Mouse (Mus musculus): ENCODE results near the gene Gm43518. TPM values are rescaled to one million over a fixed set of nuclear protein-coding genes. Genes with fewer than 3 reads are reported as not detected.
A peak's percentile ranks its signal among the peaks of the same experiment; 100 is the strongest.

The Gm43518 gene
- polyA plus RNA-seq, 1 experiment from 2014 or later: 3.9 TPM

- no peak for ATAC-seq (ENCODE audit: insufficient number of reproducible peaks, insufficient read depth, low FRiP score, low TSS enrichment, low read depth)
- H3K9ac ChIP-seq: no peak overlapping the region
- no peaks in the 10 kb centered on the region for H3K4me1 ChIP-seq
- H3K27ac ChIP-seq: no peak overlapping the region
- no peak overlapping the region for H3K4me2 ChIP-seq
- WGBS: 95% methylated on average over 2 of the region's 2 CpGs
- H3K4me3 ChIP-seq: no peak overlapping the region
- no peaks in the 10 kb centered on the region for H3K36me3 ChIP-seq
- H3K9me3 ChIP-seq: no peaks in the 10 kb centered on the region
- no peaks in the 10 kb centered on the region for H3K27me3 ChIP-seq
These were observed 39.5 kb downstream of the Gm43518 start for GRCm38 (mm10) chr5:123966759-123967158.

GRCm38 (mm10) chr5:123968468-123968867, 41.2 kb downstream of the Gm43518 start:
- Histone ChIP-seq H3K27ac (no peak overlapping the region), H3K27me3 (peaks cover 8% of the 10 kb centered on the region), H3K36me3 (no peaks in the 10 kb centered on the region), H3K4me1 (peaks cover 4% of the 10 kb centered on the region), H3K4me3 (no peak overlapping the region), H3K4me2 (no peak overlapping the region), H3K9ac (no peak overlapping the region), H3K9me3 (no peaks in the 10 kb centered on the region)
- WGBS: 78% methylated on average over 5 of the region's 5 CpGs
- no peak for ATAC-seq (ENCODE audit: insufficient number of reproducible peaks, insufficient read depth, low FRiP score, low TSS enrichment, low read depth)

GRCm38 (mm10) chr5:123969216-123969615, 42.0 kb downstream of the Gm43518 start:
- 64% methylated on average over 8 of the region's 8 CpGs for WGBS
- H3K27me3 ChIP-seq: peaks cover 12% of the 10 kb centered on the region
- no peak for ATAC-seq (ENCODE audit: insufficient number of reproducible peaks, insufficient read depth, low FRiP score, low TSS enrichment, low read depth)

GRCm38 (mm10) chr5:123970576-123970975, 43.4 kb downstream of the Gm43518 start:
- H3K4me2 ChIP-seq: no peak overlapping the region
- no peak overlapping the region for H3K27ac ChIP-seq
- H3K36me3 ChIP-seq: no peaks in the 10 kb centered on the region
- no peak overlapping the region for H3K4me3 ChIP-seq
- WGBS: 87% methylated on average over 4 of the region's 4 CpGs
- ATAC-seq (ENCODE audit: insufficient number of reproducible peaks, insufficient read depth, low FRiP score, low TSS enrichment, low read depth): no peak
- peaks cover 21% of the 10 kb centered on the region for H3K27me3 ChIP-seq
- peaks cover 13% of the 10 kb centered on the region for H3K4me1 ChIP-seq
- no peaks in the 10 kb centered on the region for H3K9me3 ChIP-seq
- no peak overlapping the region for H3K9ac ChIP-seq

More at GRCm38 (mm10) chr5:123969216-123969615, 42.0 kb downstream of the Gm43518 start:
- H3K4me3 ChIP-seq: no peak overlapping the region
- peaks cover 5% of the 10 kb centered on the region for H3K4me1 ChIP-seq
- no peaks in the 10 kb centered on the region for H3K9me3 ChIP-seq
- H3K9ac ChIP-seq: no peak overlapping the region
- no peak overlapping the region for H3K27ac ChIP-seq
- no peaks in the 10 kb centered on the region for H3K36me3 ChIP-seq
- no peak overlapping the region for H3K4me2 ChIP-seq

- Histone ChIP-seq H3K27me3 (peaks cover 25% of the 10 kb centered on the region), H3K9me3 (no peaks in the 10 kb centered on the region), H3K36me3 (no peaks in the 10 kb centered on the region), H3K9ac (no peak overlapping the region), H3K4me3 (no peak overlapping the region), H3K27ac (no peak overlapping the region), H3K4me2 (no peak overlapping the region), H3K4me1 (peaks cover 25% of the 10 kb centered on the region)
- 73% methylated on average over 6 of the region's 6 CpGs for WGBS
- no peak for ATAC-seq (ENCODE audit: insufficient number of reproducible peaks, insufficient read depth, low FRiP score, low TSS enrichment, low read depth)
These were observed 45.2 kb downstream of the Gm43518 start for GRCm38 (mm10) chr5:123972453-123972852.

- Histone ChIP-seq H3K4me1 (peaks cover 28% of the 10 kb centered on the region), H3K4me2 (peak within 1 kb of the TSS; percentile 95), H3K4me3 (peak within 1 kb of the TSS; percentile 75), H3K9me3 (no peaks in the 10 kb centered on the region), H3K9ac (peak within 1 kb of the TSS; percentile 80), H3K27ac (no peak within 1 kb of the TSS), H3K27me3 (peaks cover 25% of the 10 kb centered on the region), H3K36me3 (no peaks in the 10 kb centered on the region)
- peak; percentile 72 for ATAC-seq (ENCODE audit: insufficient number of reproducible peaks, insufficient read depth, low FRiP score, low TSS enrichment, low read depth)
- WGBS: 1% methylated on average over 106 of the region's 106 CpGs
These were observed 46.3 kb downstream of the Gm43518 start, which contains the start of gene Hip1r for GRCm38 (mm10) chr5:123973299-123974178. TSS of gene Hip1r (plus strand) at chr5:123973628.

GRCm38 (mm10) chr5:123974179-123974485, 46.9 kb downstream of the Gm43518 start:
- peak overlapping the region; percentile 95 for H3K4me2 ChIP-seq
- H3K36me3 ChIP-seq: no peaks in the 10 kb centered on the region
- H3K4me3 ChIP-seq: peak overlapping the region; percentile 75
- under 1% methylated on average over 14 of the region's 14 CpGs for WGBS
- peaks cover 25% of the 10 kb centered on the region for H3K27me3 ChIP-seq
- no peak for ATAC-seq (ENCODE audit: insufficient number of reproducible peaks, insufficient read depth, low FRiP score, low TSS enrichment, low read depth)
- H3K27ac ChIP-seq: no peak overlapping the region
- H3K4me1 ChIP-seq: peaks cover 29% of the 10 kb centered on the region
- H3K9ac ChIP-seq: peak overlapping the region; percentile 80
- no peaks in the 10 kb centered on the region for H3K9me3 ChIP-seq

- H3K4me2 ChIP-seq: peak overlapping the region; percentile 95
- peak overlapping the region; percentile 75 for H3K4me3 ChIP-seq
- no peak overlapping the region for H3K9ac ChIP-seq
- ATAC-seq (ENCODE audit: insufficient number of reproducible peaks, insufficient read depth, low FRiP score, low TSS enrichment, low read depth): no peak
- no peaks in the 10 kb centered on the region for H3K36me3 ChIP-seq
- peaks cover 32% of the 10 kb centered on the region for H3K4me1 ChIP-seq
- H3K27me3 ChIP-seq: peaks cover 25% of the 10 kb centered on the region
- WGBS: 40% methylated on average over 11 of the region's 11 CpGs
- H3K9me3 ChIP-seq: no peaks in the 10 kb centered on the region
- H3K27ac ChIP-seq: no peak overlapping the region
These were observed 47.4 kb downstream of the Gm43518 start for GRCm38 (mm10) chr5:123974616-123975111.

- no peaks in the 10 kb centered on the region for H3K9me3 ChIP-seq
- peaks cover 25% of the 10 kb centered on the region for H3K27me3 ChIP-seq
- no peak overlapping the region for H3K9ac ChIP-seq
- H3K4me3 ChIP-seq: no peak overlapping the region
- H3K36me3 ChIP-seq: no peaks in the 10 kb centered on the region
- no peak for ATAC-seq (ENCODE audit: insufficient number of reproducible peaks, insufficient read depth, low FRiP score, low TSS enrichment, low read depth)
- WGBS: 57% methylated on average over 6 of the region's 6 CpGs
- no peak overlapping the region for H3K27ac ChIP-seq
- H3K4me1 ChIP-seq: peaks cover 37% of the 10 kb centered on the region
- no peak overlapping the region for H3K4me2 ChIP-seq
These were observed 48.5 kb downstream of the Gm43518 start for GRCm38 (mm10) chr5:123975668-123976180.

- H3K36me3 ChIP-seq: no peaks in the 10 kb centered on the region
- no peak overlapping the region for H3K4me2 ChIP-seq
- H3K4me3 ChIP-seq: no peak overlapping the region
- peaks cover 37% of the 10 kb centered on the region for H3K4me1 ChIP-seq
- H3K9ac ChIP-seq: no peak overlapping the region
- ATAC-seq (ENCODE audit: insufficient number of reproducible peaks, insufficient read depth, low FRiP score, low TSS enrichment, low read depth): no peak
- no peaks in the 10 kb centered on the region for H3K9me3 ChIP-seq
- H3K27ac ChIP-seq: 0 out of 2 replicates have a peak overlapping the region, but pooled peaks have one; percentile 12
- WGBS: 26% methylated on average over 3 of the region's 3 CpGs
- peaks cover 25% of the 10 kb centered on the region for H3K27me3 ChIP-seq
These were observed 50.0 kb downstream of the Gm43518 start for GRCm38 (mm10) chr5:123977231-123977630.

- Histone ChIP-seq H3K4me2 (no peak overlapping the region), H3K27ac (peak overlapping the region; percentile 48; the same call in 1 of the 2 replicates), H3K4me3 (no peak overlapping the region), H3K36me3 (no peaks in the 10 kb centered on the region), H3K27me3 (peaks cover 21% of the 10 kb centered on the region), H3K9me3 (no peaks in the 10 kb centered on the region), H3K9ac (no peak overlapping the region), H3K4me1 (peaks cover 37% of the 10 kb centered on the region)
- 68% methylated on average over 5 of the region's 5 CpGs for WGBS
- ATAC-seq (ENCODE audit: insufficient number of reproducible peaks, insufficient read depth, low FRiP score, low TSS enrichment, low read depth): no peak
These were observed 50.9 kb downstream of the Gm43518 start for GRCm38 (mm10) chr5:123978131-123978530.

All from embryonic facial prominence, embryonic 13.5 days (tissue).